Mouse (Mus musculus) cortical plate, adult 2 months (tissue): Measurements from ENCODE around the gene Gm49337.

Experiments used
- CTCF ChIP-seq: fragments of 200-500 bp; IDR thresholded peaks from 2 replicates; pipeline ENCODE4 v1.5.1; 2011; ENCODE audit warnings: mild to moderate bottlenecking, control low read depth, low read length; ENCODE audit not compliant: insufficient read depth; ENCODE audit errors: extremely low read depth
- POLR2A ChIP-seq: fragments of 200-500 bp; IDR thresholded peaks from 2 replicates; pipeline ENCODE4 v1.6.1; 2011; ENCODE audit warnings: mild to moderate bottlenecking, low read length, control low read depth; ENCODE audit not compliant: insufficient read depth; ENCODE audit errors: extremely low read depth

GRCm38 (mm10) chr4:116215895-116216605, 42.9 kb downstream of the Gm49337 start:
- no peak for TF ChIP-seq POLR2A
- TF ChIP-seq CTCF: no peak
